Comparison of ENCODE assay signal across 9 mouse cellular contexts in genomic region chr9:58311191-58311910, GRCm38 (mm10). TPM values are rescaled to one million over a fixed set of nuclear protein-coding genes. Genes with fewer than 3 reads are reported as not detected.
DNase-seq lines count a peak whose midpoint lies in the region; ATAC-seq and TF ChIP-seq lines count a peak whose summit lies in the region.
"Had no signal": no experiment of that assay in that cellular context is flagged by ENCODE, and none has a peak within 500 bp of the region (broad histone marks: within the 10 kb centered on the region; RNA-seq: fewer than 3 reads in every experiment).

No protein-coding gene starts in this region.

- DNase-seq in heart, adult 18-20 months, result peak; percentile 54 to 65
- no peak for DNase-seq in heart, postnatal 25 days (ENCODE audit: low spot score)
- no peak for DNase-seq in intestine, embryonic 14.5 days (ENCODE audit: low spot score)
- DNase-seq in lung, postnatal 25 days (ENCODE audit: low spot score), result peak; percentile 12
- DNase-seq in cerebellum, adult 2 months, result no peak
- no peak for DNase-seq in thymus, adult 18-20 months
- DNase-seq in urinary bladder, postnatal 10 days (ENCODE audit: low spot score), result no peak

- no peaks in the 10 kb centered on the region for H3K9me3 ChIP-seq in intestine, embryonic 14.5 days (ENCODE audit: control insufficient read depth, low read length)

- H3K27me3 ChIP-seq in intestine, embryonic 14.5 days (replicated peaks; ENCODE audit: control insufficient read depth, insufficient read depth, low read length), result peaks cover 15% of the 10 kb centered on the region; the same call in 1 of the 2 replicates
- H3K27me3 ChIP-seq in cerebellum, adult 2 months (ENCODE audit: control insufficient read depth, insufficient read depth, low read length), result no peaks in the 10 kb centered on the region; the same call in 1 of the 2 replicates

- peak overlapping the region; percentile 51 for H3K9ac ChIP-seq in intestine, embryonic 14.5 days (ENCODE audit: low read length)

- H3K4me2 ChIP-seq in intestine, embryonic 14.5 days (ENCODE audit: low read length), result peak overlapping the region; percentile 51

- intact Hi-C loops in heart, postnatal 25 days (cut with DNase I), result loop anchor here (5.0 kb wide), 1 partner anchor 154 kb away; no protein-coding TSS in a partner anchor

- H3K27ac ChIP-seq in embryonic fibroblast, embryonic 13.5 days (ENCODE audit: insufficient read depth, low read length), result peak overlapping the region; percentile 95
- 0 out of 2 replicates have a peak overlapping the region, but pooled peaks have one; percentile 10 for H3K27ac ChIP-seq in intestine, embryonic 14.5 days (ENCODE audit: low read depth)
- H3K27ac ChIP-seq in cerebellum, adult 2 months (ENCODE audit: insufficient read depth, low read length), result no peak overlapping the region

- TF ChIP-seq CTCF in embryonic fibroblast, embryonic 13.5 days (IDR thresholded peaks at IDR 0.05; ENCODE audit: borderline replicate concordance, insufficient read depth, low read length), result peak; percentile 64; the same call in 1 of the 2 replicates
- no peak for TF ChIP-seq CTCF in cerebellum, adult 2 months (IDR thresholded peaks at IDR 0.05; ENCODE audit: borderline replicate concordance, insufficient read depth, low read depth, low read length)

- TF ChIP-seq POLR2A in embryonic fibroblast, embryonic 13.5 days (IDR thresholded peaks at IDR 0.05; ENCODE audit: low read depth, low read length), result peak; percentile 61
- no peak for TF ChIP-seq POLR2A in cerebellum, adult 2 months (IDR thresholded peaks at IDR 0.05; ENCODE audit: borderline replicate concordance, insufficient read depth, low read length)

- no peak for ATAC-seq in intestine, embryonic 14.5 days (replicated peaks; ENCODE audit: low FRiP score, low TSS enrichment, low read depth)

- H3K36me3 ChIP-seq in intestine, embryonic 14.5 days (ENCODE audit: control insufficient read depth, insufficient read depth, low read length), result no peaks in the 10 kb centered on the region

- peaks cover 27% of the 10 kb centered on the region for H3K4me1 ChIP-seq in embryonic fibroblast, embryonic 13.5 days (ENCODE audit: control insufficient read depth, insufficient read depth, low read length)
- peaks cover 24% of the 10 kb centered on the region for H3K4me1 ChIP-seq in intestine, embryonic 14.5 days (replicated peaks; ENCODE audit: control insufficient read depth, insufficient read depth, low read length)
- H3K4me1 ChIP-seq in cerebellum, adult 2 months (ENCODE audit: control insufficient read depth, insufficient read depth, low read length), result peaks cover 3% of the 10 kb centered on the region; the same call in 1 of the 2 replicates

- peak overlapping the region; percentile 79 for H3K4me3 ChIP-seq in embryonic fibroblast, embryonic 13.5 days (ENCODE audit: insufficient read depth, low read length)
- peak overlapping the region; percentile 32 for H3K4me3 ChIP-seq in intestine, embryonic 14.5 days (ENCODE audit: low read depth, low read length)
- no peak overlapping the region for H3K4me3 ChIP-seq in cerebellum, adult 2 months (replicated peaks; ENCODE audit: insufficient read depth, low read depth, low read length)

- 66% methylated on average over 33 of the region's 33 CpGs for WGBS in intestine, embryonic 14.5 days
- WGBS in cerebellum, adult 2 months, result 65% methylated on average over 33 of the region's 33 CpGs

RNA-seq across cellular contexts. Expression of gene Loxl1, which starts 1.6 kb away (rescaled TPM):
- total RNA-seq in heart, adult 18-20 months (2021), result 10 to 100 TPM; 18.3 to 20.2 TPM
- 10 to 100 TPM; 36.6 to 36.7 TPM for total RNA-seq in heart, postnatal 25 days (2021)
- polyA plus RNA-seq in embryonic fibroblast, embryonic 13.5 days (2011; ENCODE audit: insufficient read length, low read depth, missing spikeins), result 158 and 210 TPM in 2 replicates
- 27.2 and 31.8 TPM in 2 replicates for polyA plus RNA-seq in intestine, embryonic 14.5 days (2014; fragmentation: Nextera tagmentation; extraction: Ambion mirVana)
- 2.3 and 2.7 TPM in 2 replicates for polyA plus RNA-seq in cerebellum, adult 2 months (2012; rRNA removed)
- total RNA-seq: MEL had no signal

RNA-seq across cellular contexts. Expression of gene Stoml1, which starts 58.4 kb away (rescaled TPM):
- total RNA-seq in heart, adult 18-20 months (2021), result 10 to 100 TPM; 10.2 to 10.5 TPM
- total RNA-seq in heart, postnatal 25 days (2021), result 10 to 100 TPM; 10.3 to 13.5 TPM
- polyA plus RNA-seq in embryonic fibroblast, embryonic 13.5 days (2011; ENCODE audit: insufficient read length, low read depth, missing spikeins), result 25.9 and 27.0 TPM in 2 replicates
- polyA plus RNA-seq in intestine, embryonic 14.5 days (2014; fragmentation: Nextera tagmentation; extraction: Ambion mirVana), result 21.3 and 22.9 TPM in 2 replicates
- 98.3 and 99.1 TPM in 2 replicates for polyA plus RNA-seq in cerebellum, adult 2 months (2012; rRNA removed)

RNA-seq across cellular contexts. Expression of gene Tbc1d21, which starts 58.9 kb away (rescaled TPM):
- not detected for total RNA-seq in heart, adult 18-20 months (2021)
- not detected for total RNA-seq in heart, postnatal 25 days (2021)
- not detected in 2 replicates for polyA plus RNA-seq in embryonic fibroblast, embryonic 13.5 days (2011; ENCODE audit: insufficient read length, low read depth, missing spikeins)
- polyA plus RNA-seq in intestine, embryonic 14.5 days (2014; fragmentation: Nextera tagmentation; extraction: Ambion mirVana), result not detected in 2 replicates
- not detected in 2 replicates for polyA plus RNA-seq in cerebellum, adult 2 months (2012; rRNA removed)
- total RNA-seq: MEL had no signal

Comparison
In these comparisons a context has a peak if more than half of its experiments do, and no peak if none do; other contexts are left out.
1. DNase-seq: peak in heart, adult 18-20 months (2 of 2) and lung, postnatal 25 days (single experiment); none in heart, postnatal 25 days (single experiment), intestine, embryonic 14.5 days (single experiment), cerebellum, adult 2 months (0 of 2), thymus, adult 18-20 months (0 of 2) and urinary bladder, postnatal 10 days (single experiment).